Mouse (Mus musculus): ENCODE measurements at regions not wholly inside any gene's neighbourhood (a gene's known extent, or its start where the extent isn't known, plus 50 kb on each side); places are given as distances from the start of the nearest gene placed in this dataset.

DNA sequence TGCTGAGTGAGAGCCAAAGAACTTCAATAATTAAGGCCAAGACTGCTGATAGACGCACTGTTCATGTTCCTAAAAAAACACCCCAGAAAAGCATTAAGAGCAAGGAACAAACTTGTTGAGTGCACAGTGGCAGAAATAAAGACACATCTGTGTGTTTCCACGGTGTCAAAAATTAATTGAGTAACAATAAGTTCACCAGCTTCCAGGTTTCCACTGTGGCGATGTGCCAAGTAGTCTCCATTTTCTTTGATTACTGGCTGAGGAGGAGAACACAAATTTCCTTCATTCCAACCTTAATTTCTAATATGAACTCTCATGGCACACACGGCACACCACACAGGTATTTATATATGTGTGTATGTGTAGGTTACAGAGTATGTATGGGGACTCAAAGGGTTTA is 54.3 kb upstream of the Lrpap1 start:
- DNase-seq: no peak
- H3K4me3 ChIP-seq: no peak overlapping the region
- H3K27ac ChIP-seq: no peak overlapping the region
- intact Hi-C loops (cut with DNase I): no loop called here
- no peak for TF ChIP-seq CTCF (IDR thresholded peaks at IDR 0.05)

DNA sequence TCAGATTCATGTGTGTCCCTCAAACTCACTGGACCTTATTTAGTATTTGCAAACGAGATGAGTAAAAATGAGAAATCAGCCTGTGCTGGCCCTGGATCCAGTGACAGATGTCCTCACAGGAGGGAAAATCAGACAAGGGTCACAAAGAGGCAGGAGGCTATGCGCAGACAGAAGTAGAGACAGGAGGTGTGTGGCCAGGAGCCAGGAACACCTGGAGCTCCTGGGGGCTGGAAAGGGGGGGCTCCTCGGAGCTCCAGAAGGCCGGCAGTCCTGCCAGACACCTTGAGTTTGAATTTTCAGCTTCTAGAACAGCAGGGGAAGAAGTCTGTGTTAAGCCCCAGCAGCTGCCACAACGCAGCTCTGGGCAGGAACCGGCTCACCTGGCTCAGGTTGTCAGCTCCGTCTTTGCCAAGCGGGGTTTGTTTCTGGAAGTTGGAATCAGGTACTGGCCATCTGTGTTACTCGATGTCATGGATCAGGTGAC is 53.7 kb upstream of the Lrpap1 start:
- intact Hi-C loops (cut with DNase I): no loop called here
- DNase-seq: no peak
- no peak for TF ChIP-seq CTCF (IDR thresholded peaks at IDR 0.05)
- no peak overlapping the region for H3K4me3 ChIP-seq
- H3K27ac ChIP-seq: no peak overlapping the region

- intact Hi-C loops (cut with DNase I): no loop called here
- no peak overlapping the region for H3K4me3 ChIP-seq
- no peak for DNase-seq
- TF ChIP-seq CTCF (IDR thresholded peaks at IDR 0.05): no peak
- H3K27ac ChIP-seq: no peak overlapping the region
Observed at GRCm38 (mm10) chr5:35158346-35159047, 52.9 kb upstream of the Lrpap1 start.

DNA sequence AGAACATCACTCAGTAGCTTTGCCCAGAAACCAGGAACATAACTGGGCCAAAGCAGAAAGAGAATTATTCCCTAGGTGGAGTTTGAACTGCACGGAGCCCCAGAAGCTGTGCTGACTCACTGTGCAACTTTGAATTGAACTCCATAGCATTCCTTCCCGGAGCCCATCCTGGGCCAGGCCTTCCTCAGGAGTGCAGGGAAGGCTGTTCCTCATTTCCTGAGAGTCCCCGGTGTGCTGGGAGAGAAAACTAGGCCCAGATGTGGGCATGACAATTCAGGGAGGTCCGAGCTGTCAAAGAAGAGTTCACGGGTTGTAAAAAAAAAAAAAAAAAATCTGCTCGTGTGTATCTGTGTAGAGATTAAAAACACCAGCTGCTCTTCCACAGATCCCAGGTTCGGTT is 50.8 kb upstream of the Lrpap1 start:
- intact Hi-C loops (cut with DNase I): no loop called here
- no peak for TF ChIP-seq CTCF (IDR thresholded peaks at IDR 0.05)
- DNase-seq: no peak
- Histone ChIP-seq H3K4me3 (no peak overlapping the region), H3K27ac (no peak overlapping the region)

DNA sequence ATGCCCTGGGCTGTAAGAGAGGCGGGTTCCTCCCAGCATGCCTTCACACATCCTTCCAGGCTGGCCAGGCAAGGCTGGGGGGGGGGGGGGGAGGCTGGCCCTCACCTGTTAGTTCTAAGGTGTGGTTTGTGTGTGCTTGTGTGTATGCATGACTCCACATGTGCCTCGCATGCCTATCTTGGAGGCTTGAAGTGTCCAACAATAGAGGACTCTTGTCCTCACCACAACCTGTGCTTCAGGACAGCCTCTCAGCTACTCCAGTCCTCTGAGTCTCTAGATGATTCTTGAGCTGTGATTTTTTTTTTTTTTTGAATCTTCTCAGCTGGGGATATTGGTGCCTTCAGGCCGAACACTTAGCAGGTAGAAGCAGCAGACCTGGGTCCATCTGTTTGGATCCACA is 50.2 kb upstream of the Lrpap1 start:
- DNase-seq: no peak
- no peak overlapping the region for H3K27ac ChIP-seq
- no peak for TF ChIP-seq CTCF (IDR thresholded peaks at IDR 0.05)
- intact Hi-C loops (cut with DNase I): no loop called here
- H3K4me3 ChIP-seq: no peak overlapping the region

Data from gastrocnemius, adult 2 months (tissue).